Mouse (Mus musculus) erythroblast, embryonic 14.5 days (primary cell): Measurements from ENCODE around the gene Otog. TPM values are rescaled to one million over a fixed set of nuclear protein-coding genes. Genes with fewer than 3 reads are reported as not detected.

ENCODE experiments used
- H3K27me3 ChIP-seq: 2 replicates; pipeline ENCODE4 v1.6.1; 2012; ENCODE audit warnings: inconsistent platforms; ENCODE audit not compliant: control insufficient read depth
- H3K36me3 ChIP-seq: 2 replicates; pipeline ENCODE4 v1.6.1; 2012; ENCODE audit warnings: mild to moderate bottlenecking, inconsistent platforms; ENCODE audit not compliant: control insufficient read depth
- H3K4me1 ChIP-seq: 2 replicates; pipeline ENCODE4 v1.6.1; 2012; ENCODE audit warnings: inconsistent platforms; ENCODE audit not compliant: control insufficient read depth
- H3K4me3 ChIP-seq: replicated peaks from 2 replicates; pipeline ENCODE3; 2012; ENCODE audit warnings: moderate library complexity, mild to moderate bottlenecking, inconsistent platforms
- H3K9me3 ChIP-seq: 2 replicates; pipeline ENCODE4 v1.6.1; 2012; ENCODE audit warnings: low read length, inconsistent platforms, mixed read lengths; ENCODE audit not compliant: control insufficient read depth
- GATA1 ChIP-seq: IDR thresholded peaks from 2 replicates; pipeline ENCODE4 v1.6.1; 2012; ENCODE audit warnings: low read length, inconsistent platforms, mixed read lengths
- TAL1 ChIP-seq: IDR thresholded peaks from 3 replicates; pipeline ENCODE4 v1.6.1; 2012; ENCODE audit warnings: low read length, inconsistent platforms, mixed read lengths
- polyA plus RNA-seq: library from polyadenylated mRNA; stranded (reverse); fragments of >175 nt; gene quantifications from 2 replicates; pipeline ENCODE4 v1.2.3, GENCODE M21; 2012

The Otog gene
- polyA plus RNA-seq, 1 experiment = not detected

GRCm38 (mm10) chr7:46251841-46252240 is 11.1 kb downstream of the Otog start:
- H3K4me3 ChIP-seq = no peak overlapping the region
- H3K9me3 ChIP-seq = no peaks in the 10 kb centered on the region
- no peak for TF ChIP-seq GATA1
- no peak for TF ChIP-seq TAL1
- H3K4me1 ChIP-seq = no peaks in the 10 kb centered on the region
- H3K36me3 ChIP-seq = no peaks in the 10 kb centered on the region
- H3K27me3 ChIP-seq = no peaks in the 10 kb centered on the region

DNA sequence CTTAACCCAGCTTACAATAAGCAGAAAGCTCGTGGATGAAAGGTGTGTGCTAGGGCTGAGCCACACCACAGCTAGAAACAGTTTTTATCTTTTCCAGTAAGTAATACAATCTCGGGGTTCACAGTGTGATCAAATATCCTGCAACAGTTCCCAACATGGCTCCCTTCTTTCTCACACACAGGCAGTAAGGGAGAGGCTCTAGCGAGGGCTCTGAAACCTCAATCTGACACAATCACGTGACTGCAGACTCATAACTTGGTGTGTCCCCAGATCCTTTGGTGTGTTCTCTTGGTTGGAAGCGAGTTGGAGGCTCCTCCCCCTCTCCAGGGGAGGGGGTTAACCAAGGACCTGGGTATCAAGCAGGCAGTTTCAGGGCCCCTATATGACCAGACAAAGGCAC is 35.4 kb downstream of the Otog start:
- no peaks in the 10 kb centered on the region for H3K9me3 ChIP-seq
- TF ChIP-seq GATA1 = no peak
- no peak for TF ChIP-seq TAL1
- no peaks in the 10 kb centered on the region for H3K4me1 ChIP-seq
- H3K36me3 ChIP-seq = no peaks in the 10 kb centered on the region
- H3K4me3 ChIP-seq = no peak overlapping the region
- no peaks in the 10 kb centered on the region for H3K27me3 ChIP-seq

GRCm38 (mm10) chr7:46279946-46280345 is 39.2 kb downstream of the Otog start:
- Histone ChIP-seq H3K9me3 (no peaks in the 10 kb centered on the region), H3K4me1 (no peaks in the 10 kb centered on the region), H3K36me3 (no peaks in the 10 kb centered on the region), H3K4me3 (no peak overlapping the region), H3K27me3 (no peaks in the 10 kb centered on the region)
- no peak for TF ChIP-seq TAL1

GRCm38 (mm10) chr7:46280896-46281295 is 40.1 kb downstream of the Otog start:
- Histone ChIP-seq H3K27me3 (no peaks in the 10 kb centered on the region), H3K4me3 (no peak overlapping the region)
- TF ChIP-seq TAL1 = no peak
- TF ChIP-seq GATA1 = no peak

DNA sequence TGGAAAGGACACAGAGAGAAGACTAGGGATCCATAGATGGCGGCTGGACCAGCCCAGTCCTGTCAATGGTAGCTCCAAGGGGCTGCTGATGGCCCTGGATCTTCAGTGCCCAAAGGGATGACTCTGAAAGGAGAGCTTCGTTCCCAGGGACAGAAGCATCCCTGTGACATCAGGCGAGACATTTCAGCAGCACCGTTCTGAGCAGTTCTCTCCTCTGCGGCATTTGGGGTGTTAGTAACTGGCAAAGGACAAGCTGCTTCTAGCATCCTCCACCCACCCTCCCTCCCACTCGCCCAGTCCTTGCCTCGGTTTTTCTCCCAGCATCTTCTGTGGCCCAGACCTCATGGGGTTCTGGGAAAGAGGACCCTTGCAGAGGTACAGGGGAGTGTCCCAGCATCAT is 41.5 kb downstream of the Otog start:
- no peak for TF ChIP-seq GATA1
- no peak for TF ChIP-seq TAL1
- no peak overlapping the region for H3K4me3 ChIP-seq
- H3K27me3 ChIP-seq = no peaks in the 10 kb centered on the region
- no peaks in the 10 kb centered on the region for H3K4me1 ChIP-seq
- no peaks in the 10 kb centered on the region for H3K36me3 ChIP-seq
- no peaks in the 10 kb centered on the region for H3K9me3 ChIP-seq

More at GRCm38 (mm10) chr7:46280896-46281295, 40.1 kb downstream of the Otog start:
- no peaks in the 10 kb centered on the region for H3K9me3 ChIP-seq
- H3K36me3 ChIP-seq = no peaks in the 10 kb centered on the region
- H3K4me1 ChIP-seq = no peaks in the 10 kb centered on the region

GRCm38 (mm10) chr7:46283681-46284080 is 42.9 kb downstream of the Otog start:
- Histone ChIP-seq H3K4me3 (no peak overlapping the region), H3K27me3 (no peaks in the 10 kb centered on the region), H3K36me3 (no peaks in the 10 kb centered on the region), H3K9me3 (no peaks in the 10 kb centered on the region), H3K4me1 (no peaks in the 10 kb centered on the region)
- no peak for TF ChIP-seq TAL1
- no peak for TF ChIP-seq GATA1

DNA sequence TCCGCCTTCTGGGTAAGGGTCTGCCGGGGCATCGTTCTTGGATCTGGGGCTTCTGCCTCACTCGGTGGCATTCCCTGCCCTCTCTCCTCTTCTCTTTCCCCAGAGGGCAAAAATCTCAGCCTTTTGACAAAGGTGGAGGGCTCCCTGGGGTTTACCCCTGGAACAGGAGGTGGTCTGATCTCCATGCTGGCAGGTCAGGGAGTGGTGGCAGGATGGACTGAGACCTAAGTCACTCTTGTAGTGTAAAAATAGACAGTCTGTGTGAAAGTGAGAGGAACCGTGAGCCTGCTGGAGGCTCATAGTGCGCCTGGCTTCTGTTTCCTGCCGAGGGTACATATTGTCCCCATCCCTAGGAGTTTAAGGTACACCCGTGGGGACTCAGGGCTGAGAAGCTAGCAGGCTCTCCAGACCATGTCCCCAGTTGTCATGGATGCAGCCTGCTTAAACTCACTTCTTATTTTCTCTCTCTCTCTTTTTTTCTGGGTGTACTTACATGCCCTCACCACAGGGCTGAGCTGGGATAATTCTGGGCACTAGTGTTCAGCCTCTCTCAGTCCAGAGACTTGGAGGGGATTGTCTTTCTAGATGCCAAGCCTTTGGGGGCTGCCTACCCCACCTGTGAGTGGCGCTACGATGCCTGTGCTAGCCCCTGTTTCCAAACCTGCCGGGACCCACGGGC is 44.5 kb downstream of the Otog start:
- Histone ChIP-seq H3K27me3 (no peaks in the 10 kb centered on the region), H3K4me1 (no peaks in the 10 kb centered on the region), H3K9me3 (no peaks in the 10 kb centered on the region), H3K36me3 (no peaks in the 10 kb centered on the region), H3K4me3 (no peak overlapping the region)
- no peak for TF ChIP-seq GATA1
- TF ChIP-seq TAL1 = no peak

GRCm38 (mm10) chr7:46286391-46286790 is 45.6 kb downstream of the Otog start:
- no peaks in the 10 kb centered on the region for H3K9me3 ChIP-seq
- TF ChIP-seq GATA1 = no peak
- TF ChIP-seq TAL1 = no peak
- no peaks in the 10 kb centered on the region for H3K36me3 ChIP-seq
- H3K4me1 ChIP-seq = no peaks in the 10 kb centered on the region
- no peaks in the 10 kb centered on the region for H3K27me3 ChIP-seq
- no peak overlapping the region for H3K4me3 ChIP-seq

DNA sequence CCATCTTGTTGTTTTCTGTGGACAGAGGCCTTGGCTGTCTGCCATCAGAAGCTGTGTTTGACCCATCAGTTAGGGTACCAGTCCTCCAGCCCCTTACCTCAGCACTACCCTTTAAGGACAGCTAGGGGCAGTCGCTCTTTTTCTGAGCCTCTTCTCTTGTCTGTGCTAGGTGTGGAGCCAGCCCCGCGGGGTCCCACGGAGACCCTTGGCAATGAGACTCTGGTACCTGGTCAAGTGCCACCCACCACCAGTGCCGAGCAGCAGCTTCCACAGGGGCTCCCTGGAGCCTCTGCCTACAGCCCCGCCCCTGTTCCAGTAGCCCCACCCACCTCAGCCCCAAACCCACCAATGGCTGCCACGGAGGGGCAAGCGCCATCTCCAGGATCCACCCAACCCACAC is 46.3 kb downstream of the Otog start:
- Histone ChIP-seq H3K36me3 (no peaks in the 10 kb centered on the region), H3K27me3 (no peaks in the 10 kb centered on the region), H3K4me3 (no peak overlapping the region), H3K9me3 (no peaks in the 10 kb centered on the region), H3K4me1 (no peaks in the 10 kb centered on the region)
- TF ChIP-seq GATA1 (no peak), TAL1 (no peak)

- H3K27me3 ChIP-seq = no peaks in the 10 kb centered on the region
- no peaks in the 10 kb centered on the region for H3K9me3 ChIP-seq
- no peaks in the 10 kb centered on the region for H3K4me1 ChIP-seq
- no peaks in the 10 kb centered on the region for H3K36me3 ChIP-seq
- no peak for TF ChIP-seq TAL1
- TF ChIP-seq GATA1 = no peak
- H3K4me3 ChIP-seq = no peak overlapping the region
Measured at GRCm38 (mm10) chr7:46296330-46296729, 55.5 kb downstream of the Otog start.
